Mouse (Mus musculus): Measurements from ENCODE around the gene Dnajc19.

DNA sequence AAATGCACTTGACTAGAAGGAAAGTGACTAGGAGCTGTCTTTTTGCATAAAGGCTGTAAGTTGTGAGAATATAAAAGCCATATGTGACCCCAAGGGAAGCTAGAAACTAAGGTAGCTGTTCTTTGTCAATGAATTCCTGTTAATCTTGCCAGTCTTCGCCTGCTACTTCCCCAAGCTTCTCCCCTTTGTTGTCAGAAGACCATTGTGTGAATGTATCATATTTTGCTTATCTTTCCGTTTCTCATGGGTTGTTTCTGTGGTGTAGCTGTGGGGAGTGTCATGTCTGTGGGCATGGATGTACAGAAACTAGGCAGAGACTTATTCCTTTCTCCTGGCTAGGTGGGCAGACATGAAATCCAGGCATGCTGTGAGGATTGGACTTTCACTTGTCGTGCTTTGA, 808 bp upstream of the Dnajc19 start:
- TF ChIP-seq CTCF (IDR thresholded peaks at IDR 0.05; ENCODE audit: low read depth) (no peak), EP300 (IDR thresholded peaks at IDR 0.05; ENCODE audit: low read depth) (no peak)
